Mouse (Mus musculus) adipocyte (in vitro differentiated cells): ENCODE measurements around the gene Shld1.

Source experiments
- DNase-seq: peaks from one replicate; pipeline ENCODE4 v3.0.0-alpha.2; 2016; ENCODE audit warnings: low spot score

Gene Shld1

GRCm38 (mm10) chr2:132724561-132724960, 37.8 kb downstream of the Shld1 start:
- DNase-seq: no peak

- no peak for DNase-seq
These were observed 38.7 kb downstream of the Shld1 start for GRCm38 (mm10) chr2:132725376-132725905.

GRCm38 (mm10) chr2:132726156-132726555, 39.4 kb downstream of the Shld1 start:
- DNase-seq: no peak

GRCm38 (mm10) chr2:132732940-132733339, 46.2 kb downstream of the Shld1 start:
- DNase-seq: no peak

GRCm38 (mm10) chr2:132733603-132734573, 47.2 kb downstream of the Shld1 start:
- DNase-seq: no peak

- no peak for DNase-seq
These were observed 52.2 kb downstream of the Shld1 start for GRCm38 (mm10) chr2:132738816-132739432.

- no peak for DNase-seq
These were observed 55.2 kb downstream of the Shld1 start for GRCm38 (mm10) chr2:132741862-132742347.

GRCm38 (mm10) chr2:132744866-132745265, 58.1 kb downstream of the Shld1 start:
- DNase-seq: peak; percentile 14

- DNase-seq: no peak
These were observed 59.4 kb downstream of the Shld1 start for GRCm38 (mm10) chr2:132746108-132746507.

- no peak for DNase-seq
These were observed 64.0 kb downstream of the Shld1 start for GRCm38 (mm10) chr2:132750726-132751125.

- DNase-seq: no peak
These were observed 64.7 kb downstream of the Shld1 start for GRCm38 (mm10) chr2:132751141-132752066.

- no peak for DNase-seq
These were observed 65.7 kb downstream of the Shld1 start for GRCm38 (mm10) chr2:132752398-132752797.

GRCm38 (mm10) chr2:132753137-132753536, 66.4 kb downstream of the Shld1 start:
- no peak for DNase-seq

GRCm38 (mm10) chr2:132757911-132758310, 71.2 kb downstream of the Shld1 start:
- no peak for DNase-seq

GRCm38 (mm10) chr2:132770822-132771221, 84.1 kb downstream of the Shld1 start:
- DNase-seq: no peak

GRCm38 (mm10) chr2:132780978-132781377, 94.2 kb downstream of the Shld1 start, which contains the start of gene Chgb:
Gene Chgb (plus strand): TSS chr2:132781278.
- no peak for DNase-seq

- DNase-seq: peak; percentile 81
These were observed 94.8 kb downstream of the Shld1 start for GRCm38 (mm10) chr2:132781439-132782068.

- no peak for DNase-seq
These were observed 97.3 kb downstream of the Shld1 start for GRCm38 (mm10) chr2:132784039-132784438.

- DNase-seq: no peak
These were observed 106.9 kb downstream of the Shld1 start for GRCm38 (mm10) chr2:132793441-132794203.

GRCm38 (mm10) chr2:132794204-132794586, 107.5 kb downstream of the Shld1 start:
- no peak for DNase-seq
